Mouse (Mus musculus): Measurements from ENCODE around the gene Pdcd5.

Gene Pdcd5

GRCm38 (mm10) chr7:35646317-35647081, 822 bp downstream of the Pdcd5 start:
- DNase-seq (ENCODE audit: low read depth), result no peak

GRCm38 (mm10) chr7:35640072-35640471, 7.2 kb downstream of the Pdcd5 start:
- no peak for DNase-seq (ENCODE audit: low read depth)

- DNase-seq (ENCODE audit: low read depth), result no peak
Measured at GRCm38 (mm10) chr7:35636874-35637273, 10.4 kb downstream of the Pdcd5 start.

GRCm38 (mm10) chr7:35636229-35636628, 11.1 kb downstream of the Pdcd5 start:
- peak; percentile 53 for DNase-seq (ENCODE audit: low read depth)

GRCm38 (mm10) chr7:35628496-35628895, 18.8 kb downstream of the Pdcd5 start:
- DNase-seq (ENCODE audit: low read depth), result peak; percentile 71

GRCm38 (mm10) chr7:35627371-35627770, 19.9 kb downstream of the Pdcd5 start:
- DNase-seq (ENCODE audit: low read depth), result no peak

GRCm38 (mm10) chr7:35626038-35626437, 21.3 kb downstream of the Pdcd5 start:
- no peak for DNase-seq (ENCODE audit: low read depth)

GRCm38 (mm10) chr7:35622626-35623025, 24.7 kb downstream of the Pdcd5 start:
- DNase-seq (ENCODE audit: low read depth), result no peak

GRCm38 (mm10) chr7:35617513-35617912, 29.8 kb downstream of the Pdcd5 start:
- no peak for DNase-seq (ENCODE audit: low read depth)

GRCm38 (mm10) chr7:35609245-35609644, 38.1 kb downstream of the Pdcd5 start:
- DNase-seq (ENCODE audit: low read depth), result no peak

- DNase-seq (ENCODE audit: low read depth), result no peak
Measured at GRCm38 (mm10) chr7:35606816-35607215, 40.5 kb downstream of the Pdcd5 start.

- no peak for DNase-seq (ENCODE audit: low read depth)
Measured at GRCm38 (mm10) chr7:35602766-35603165, 44.6 kb downstream of the Pdcd5 start.

- no peak for DNase-seq (ENCODE audit: low read depth)
Measured at GRCm38 (mm10) chr7:35601106-35601505, 46.2 kb downstream of the Pdcd5 start.

GRCm38 (mm10) chr7:35600031-35600430, 47.3 kb downstream of the Pdcd5 start:
- DNase-seq (ENCODE audit: low read depth), result no peak

- DNase-seq (ENCODE audit: low read depth), result no peak
Measured at GRCm38 (mm10) chr7:35599492-35599891, 47.8 kb downstream of the Pdcd5 start.

- DNase-seq (ENCODE audit: low read depth), result no peak
Measured at GRCm38 (mm10) chr7:35594311-35594710, 53.0 kb downstream of the Pdcd5 start.
